Comparison of ENCODE assay signal across 8 mouse cellular contexts in the genomic region with DNA sequence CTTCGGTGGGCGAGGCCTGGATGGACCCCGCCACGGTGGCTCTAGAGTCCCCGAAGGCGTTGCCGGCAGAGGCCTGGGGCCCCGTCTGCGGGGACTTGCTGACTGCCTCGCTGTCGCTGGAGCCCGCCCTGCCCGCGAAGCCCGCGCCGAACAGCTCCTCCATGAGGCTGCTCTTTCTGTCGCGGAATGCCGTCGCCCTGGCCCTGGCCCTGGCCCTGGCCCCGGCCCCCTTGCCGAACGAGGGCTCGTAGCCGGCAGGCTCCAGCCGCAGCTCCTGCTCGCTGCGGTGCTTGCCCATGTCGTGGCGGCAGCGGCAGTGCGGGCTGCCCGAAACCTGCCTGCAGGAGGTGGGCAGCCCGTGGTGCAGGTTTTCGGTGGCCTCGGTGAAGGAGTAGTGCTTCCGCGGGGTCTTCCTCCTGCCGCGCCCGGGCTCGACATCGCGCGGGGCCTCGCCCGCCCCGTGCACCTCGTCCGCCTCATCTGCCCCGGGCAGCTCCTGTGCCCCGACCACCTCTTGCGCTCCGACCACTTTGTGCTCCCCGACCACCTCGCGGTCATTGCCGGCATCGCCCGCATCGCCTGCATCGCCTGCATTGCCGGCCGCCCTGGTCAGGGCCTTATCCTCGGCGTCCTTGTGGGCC. TPM values are rescaled to one million over a fixed set of nuclear protein-coding genes. Genes with fewer than 3 reads are reported as not detected.
DNase-seq lines count a peak whose midpoint lies in the region; ATAC-seq lines count a peak whose summit lies in the region.

No protein-coding gene starts in this region.

- no peaks in the 10 kb centered on the region for H3K27me3 ChIP-seq in hindbrain, embryonic 11.5 days (ENCODE audit: control insufficient read depth, insufficient read depth, low read length)

- no peaks in the 10 kb centered on the region for H3K4me1 ChIP-seq in hindbrain, embryonic 11.5 days (replicated peaks; ENCODE audit: control insufficient read depth, insufficient read depth, low read length)

- H3K27ac ChIP-seq in hindbrain, embryonic 11.5 days (ENCODE audit: low read depth, low read length), result peak overlapping the region; percentile 58

- intact Hi-C loops in left cerebral cortex, postnatal 4 days (cut with DNase I), result no loop called here

- H3K9me3 ChIP-seq in hindbrain, embryonic 11.5 days (ENCODE audit: control insufficient read depth, low read length), result no peaks in the 10 kb centered on the region

- H3K4me3 ChIP-seq in hindbrain, embryonic 11.5 days (ENCODE audit: low read depth, low read length), result peak overlapping the region; percentile 47

- DNase-seq in adrenal gland, adult (ENCODE audit: inconsistent age in 2 of 2, low spot score in 1 of 2), result peak; percentile 75 to 89
- peak; percentile 64 for DNase-seq in cerebellum, adult 9-10 months
- peak; percentile 30 to 31 for DNase-seq in frontal cortex, postnatal 36 days (ENCODE audit: low spot score in 2 of 2)
- peak; percentile 86 for DNase-seq in hindbrain, embryonic 11.5 days (ENCODE audit: low spot score)
- DNase-seq in left cerebral cortex, postnatal 4 days, result peak; percentile 81
- DNase-seq in right cerebral cortex, postnatal 25 days, result peak; percentile 45

- peak overlapping the region; percentile 97 for H3K4me2 ChIP-seq in hindbrain, embryonic 11.5 days (replicated peaks; ENCODE audit: low read depth, low read length)

- H3K36me3 ChIP-seq in hindbrain, embryonic 11.5 days (ENCODE audit: control insufficient read depth, insufficient read depth, low read length), result 0 out of 2 replicates have a peak, but pooled peaks cover 4% of the 10 kb centered on the region

- ATAC-seq in hindbrain, embryonic 11.5 days (ENCODE audit: low FRiP score), result peak; percentile 90
- ATAC-seq in megakaryocyte-erythroid progenitor cell, adult 5-6 weeks (replicated peaks; ENCODE audit: low FRiP score, low TSS enrichment, poor library complexity, severe bottlenecking), result peak; percentile 82
- no peak for ATAC-seq in erythroid progenitor cell, adult 5-6 weeks (replicated peaks; ENCODE audit: low FRiP score, poor library complexity, severe bottlenecking)

- under 1% methylated on average over 67 of the region's 67 CpGs for WGBS in hindbrain, embryonic 11.5 days

- peak overlapping the region; percentile 86 for H3K9ac ChIP-seq in hindbrain, embryonic 11.5 days (ENCODE audit: low read depth, low read length)

RNA-seq across cellular contexts. Expression of a gene that starts 14.0 kb away (rescaled TPM):
- polyA plus RNA-seq in hindbrain, embryonic 11.5 days (2014; fragmentation: Nextera tagmentation; extraction: Ambion mirVana), result 121 and 128 TPM in 2 replicates
- 100 to 1,000 TPM in 1 of 2 experiments, 10 to 100 TPM in 1; 93.0 to 117 TPM for total RNA-seq in left cerebral cortex, postnatal 4 days (2021)
- total RNA-seq in megakaryocyte-erythroid progenitor cell, adult 5-6 weeks (2014; fragmentation: Nextera tagmentation), result 14.2 and 16.5 TPM in 2 replicates
- total RNA-seq in megakaryocyte-erythroid progenitor cell, adult 5-6 weeks (2017), result 11.1 and 25.0 TPM in 2 replicates
- total RNA-seq in erythroid progenitor cell, adult 5-6 weeks (2015; ENCODE audit: low replicate concordance), result 1.4 TPM in 1 of 2 replicates, not detected in the other
- total RNA-seq in erythroid progenitor cell, adult 5-6 weeks (2017; ENCODE audit: low replicate concordance), result 2.1 TPM in 1 of 2 replicates, not detected in the other

RNA-seq across cellular contexts. Expression of a gene that starts 31.7 kb away (rescaled TPM):
- 793 and 800 TPM in 2 replicates for polyA plus RNA-seq in hindbrain, embryonic 11.5 days (2014; fragmentation: Nextera tagmentation; extraction: Ambion mirVana)
- 100 to 1,000 TPM; 102 to 103 TPM for total RNA-seq in left cerebral cortex, postnatal 4 days (2021)
- total RNA-seq in megakaryocyte-erythroid progenitor cell, adult 5-6 weeks (2014; fragmentation: Nextera tagmentation), result 204 and 213 TPM in 2 replicates
- total RNA-seq in megakaryocyte-erythroid progenitor cell, adult 5-6 weeks (2017), result 395 and 654 TPM in 2 replicates
- 33.5 and 60.5 TPM in 2 replicates for total RNA-seq in erythroid progenitor cell, adult 5-6 weeks (2015; ENCODE audit: low replicate concordance)
- total RNA-seq in erythroid progenitor cell, adult 5-6 weeks (2017; ENCODE audit: low replicate concordance), result 9.1 and 16.9 TPM in 2 replicates

RNA-seq across cellular contexts. Expression of a gene that starts 32.9 kb away (rescaled TPM):
- polyA plus RNA-seq in hindbrain, embryonic 11.5 days (2014; fragmentation: Nextera tagmentation; extraction: Ambion mirVana), result 1.3 and 1.4 TPM in 2 replicates
- total RNA-seq in left cerebral cortex, postnatal 4 days (2021), result 1 to 10 TPM; 1.7 to 2.0 TPM
- total RNA-seq in megakaryocyte-erythroid progenitor cell, adult 5-6 weeks (2014; fragmentation: Nextera tagmentation), result not detected in 2 replicates
- total RNA-seq in megakaryocyte-erythroid progenitor cell, adult 5-6 weeks (2017), result not detected in 2 replicates
- total RNA-seq in erythroid progenitor cell, adult 5-6 weeks (2015; ENCODE audit: low replicate concordance), result not detected in 2 replicates
- not detected in 2 replicates for total RNA-seq in erythroid progenitor cell, adult 5-6 weeks (2017; ENCODE audit: low replicate concordance)

RNA-seq across cellular contexts. Expression of a gene that starts 41.0 kb away (rescaled TPM):
- polyA plus RNA-seq in hindbrain, embryonic 11.5 days (2014; fragmentation: Nextera tagmentation; extraction: Ambion mirVana), result 2.7 and 3.2 TPM in 2 replicates
- 1 to 10 TPM; 1.9 to 3.3 TPM for total RNA-seq in left cerebral cortex, postnatal 4 days (2021)
- 2.6 TPM in 1 of 2 replicates, not detected in the other for total RNA-seq in megakaryocyte-erythroid progenitor cell, adult 5-6 weeks (2014; fragmentation: Nextera tagmentation)
- not detected in 2 replicates for total RNA-seq in megakaryocyte-erythroid progenitor cell, adult 5-6 weeks (2017)
- not detected in 2 replicates for total RNA-seq in erythroid progenitor cell, adult 5-6 weeks (2015; ENCODE audit: low replicate concordance)
- not detected in 2 replicates for total RNA-seq in erythroid progenitor cell, adult 5-6 weeks (2017; ENCODE audit: low replicate concordance)

Comparison
In these comparisons a context has a peak if more than half of its experiments do, and no peak if none do; other contexts are left out.
1. DNase-seq: peak in every context shown above with its lines; median percentile 86 in hindbrain, embryonic 11.5 days; 82 in adrenal gland, adult; 81 in left cerebral cortex, postnatal 4 days; 64 in cerebellum, adult 9-10 months; 45 in right cerebral cortex, postnatal 25 days; 30 in frontal cortex, postnatal 36 days.